Mouse (Mus musculus) lung, postnatal 0 days (tissue): ENCODE data around the gene Tsku.

ENCODE experiments used
- CTCF ChIP-seq: IDR thresholded peaks from 2 replicates; pipeline ENCODE4 v1.5.1; 2016; ENCODE audit warnings: antibody characterized with exemption, mild to moderate bottlenecking
- EP300 ChIP-seq: IDR thresholded peaks from 2 replicates; pipeline ENCODE4 v1.6.1; 2016; ENCODE audit warnings: antibody characterized with exemption, mild to moderate bottlenecking, control low read depth

DNA sequence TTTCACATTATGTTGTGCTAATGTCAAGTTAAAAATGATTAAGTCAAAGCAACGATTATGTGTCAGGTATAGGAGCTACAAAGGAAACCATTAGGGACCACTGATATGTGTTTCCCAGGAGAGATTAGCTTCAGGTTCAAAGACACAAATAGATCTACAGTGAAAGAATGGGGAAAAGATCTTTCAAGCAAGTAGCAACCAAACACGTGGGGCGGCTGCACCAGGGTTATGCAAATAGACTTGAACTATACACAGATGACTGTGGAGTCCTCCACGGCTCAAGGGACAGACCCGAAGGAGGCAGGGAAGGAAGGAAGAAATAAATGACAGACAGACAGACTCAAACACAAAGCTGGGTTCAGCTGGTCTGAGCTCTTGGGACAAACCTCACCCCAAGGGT is 16.1 kb upstream of the Tsku start:
- TF ChIP-seq CTCF (no peak), EP300 (no peak)
